Mouse (Mus musculus): ENCODE data around the gene Nsd2. TPM values are rescaled to one million over a fixed set of nuclear protein-coding genes. Genes with fewer than 3 reads are reported as not detected.

The Nsd2 gene
- polyA plus RNA-seq, 1 experiment from 2014 or later: 117 TPM

DNA sequence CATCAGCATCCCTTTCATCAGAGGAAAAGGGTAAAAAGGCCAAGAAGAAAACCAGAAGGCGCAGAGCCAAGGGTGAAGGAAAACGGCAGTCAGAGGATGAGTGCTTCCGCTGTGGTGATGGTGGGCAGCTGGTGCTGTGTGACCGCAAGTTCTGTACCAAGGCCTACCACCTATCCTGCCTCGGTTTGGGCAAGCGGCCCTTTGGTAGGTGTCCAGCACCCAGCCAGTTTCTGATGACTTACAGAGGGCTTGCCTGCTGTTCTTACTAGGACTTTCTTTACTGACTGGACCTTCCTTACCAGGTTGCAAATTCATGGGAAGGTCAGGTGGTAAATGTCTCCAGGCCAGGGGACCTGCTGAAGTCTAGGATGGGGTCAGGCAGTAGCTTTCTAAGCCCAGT lies 72.9 kb downstream of the Nsd2 start:
- H3K4me3 ChIP-seq (ENCODE audit: low read depth, low read length): no peak overlapping the region

DNA sequence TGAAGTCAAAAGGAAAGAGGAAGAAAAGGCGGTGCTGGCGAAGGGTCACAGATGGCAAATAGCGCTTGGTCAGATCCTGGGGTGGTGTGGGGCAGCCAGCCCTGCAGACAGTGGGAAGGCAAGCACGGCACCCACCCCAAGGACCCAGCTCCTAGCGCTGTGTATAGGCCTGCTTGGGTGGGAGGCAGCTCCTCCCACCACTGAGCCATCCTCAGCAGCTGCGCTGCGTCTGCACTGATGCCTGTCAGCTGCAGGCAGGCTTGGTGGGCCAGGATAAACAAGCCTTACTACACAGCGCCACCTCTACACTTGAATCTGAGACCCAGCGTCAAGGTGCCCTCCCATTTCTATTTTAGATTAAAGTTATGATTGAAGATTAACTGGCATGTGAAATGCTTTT lies 74.6 kb downstream of the Nsd2 start:
- no peak overlapping the region for H3K27ac ChIP-seq (ENCODE audit: low read depth, low read length)
- 89% methylated on average over 9 of the region's 9 CpGs for WGBS
- no peak overlapping the region for H3K4me2 ChIP-seq
- no peaks in the 10 kb centered on the region for H3K4me1 ChIP-seq (ENCODE audit: control insufficient read depth, insufficient read depth, low read length)
- H3K36me3 ChIP-seq (ENCODE audit: control insufficient read depth, insufficient read depth, low read length): peaks cover 65% of the 10 kb centered on the region
- no peak for ATAC-seq (ENCODE audit: low FRiP score)
- H3K27me3 ChIP-seq (ENCODE audit: control insufficient read depth, insufficient read depth, low read length): no peaks in the 10 kb centered on the region
- no peaks in the 10 kb centered on the region for H3K9me3 ChIP-seq (ENCODE audit: control insufficient read depth, low read length)
- DNase-seq (ENCODE audit: low spot score, missing footprints): no peak
- no peak overlapping the region for H3K4me3 ChIP-seq (ENCODE audit: low read depth, low read length)
- H3K9ac ChIP-seq (ENCODE audit: low read length): no peak overlapping the region

More for the DNA sequence above, 72.9 kb downstream of the Nsd2 start:
- 98% methylated on average over 6 of the region's 6 CpGs for WGBS
- Histone ChIP-seq H3K36me3 (ENCODE audit: control insufficient read depth, insufficient read depth, low read length) (peaks cover 59% of the 10 kb centered on the region), H3K4me1 (ENCODE audit: control insufficient read depth, insufficient read depth, low read length) (no peaks in the 10 kb centered on the region), H3K9me3 (ENCODE audit: control insufficient read depth, low read length) (no peaks in the 10 kb centered on the region), H3K27me3 (ENCODE audit: control insufficient read depth, insufficient read depth, low read length) (no peaks in the 10 kb centered on the region), H3K4me2 (no peak overlapping the region), H3K9ac (ENCODE audit: low read length) (no peak overlapping the region), H3K27ac (ENCODE audit: low read depth, low read length) (no peak overlapping the region)
- DNase-seq (ENCODE audit: low spot score, missing footprints): no peak
- ATAC-seq (ENCODE audit: low FRiP score): no peak

DNA sequence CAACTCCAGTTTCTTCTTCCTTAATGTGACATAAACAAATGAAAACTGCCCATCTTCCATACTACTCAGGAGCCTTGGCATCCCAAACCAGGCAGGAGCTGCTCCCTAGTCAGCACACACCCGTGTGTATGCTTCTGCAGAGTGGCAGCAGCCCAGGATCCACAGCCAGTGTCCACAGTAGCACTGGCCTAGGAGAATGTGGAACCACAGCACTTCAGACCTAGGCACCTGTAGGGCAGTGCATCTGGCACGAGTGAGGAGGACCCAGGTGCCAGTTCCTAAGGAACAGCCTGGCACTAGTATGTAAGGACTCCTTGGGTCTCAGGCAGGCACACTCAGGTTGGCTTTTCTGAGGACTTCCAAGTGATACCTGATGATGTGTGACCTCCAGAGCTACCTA lies 76.6 kb downstream of the Nsd2 start:
- no peak for DNase-seq (ENCODE audit: low spot score, missing footprints)
- H3K36me3 ChIP-seq (ENCODE audit: control insufficient read depth, insufficient read depth, low read length): peaks cover 66% of the 10 kb centered on the region
- H3K27ac ChIP-seq (ENCODE audit: low read depth, low read length): no peak overlapping the region

DNA sequence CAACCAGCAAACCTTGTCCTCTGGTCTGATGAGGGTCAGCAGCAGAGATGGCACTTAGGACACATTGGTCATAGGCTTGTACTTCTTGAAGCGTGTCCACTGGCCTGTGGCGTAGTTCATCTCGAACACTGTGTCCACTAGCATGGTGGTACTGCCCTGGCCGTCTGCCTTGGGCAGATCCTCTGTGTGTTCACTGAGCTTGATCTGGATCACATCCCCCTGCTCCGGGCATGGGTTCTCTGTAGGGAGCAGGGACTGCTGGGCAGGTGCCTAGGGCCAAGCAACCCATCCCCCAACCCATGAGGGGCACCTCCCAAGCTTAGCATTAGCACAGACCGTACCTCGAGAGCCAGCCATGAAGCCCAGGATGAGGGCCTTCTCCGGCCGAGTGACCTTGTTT lies 78.1 kb downstream of the Nsd2 start:
- ATAC-seq (ENCODE audit: low FRiP score) (no peak), DNase-seq (ENCODE audit: low spot score, missing footprints) (peak; percentile 85)
- Histone ChIP-seq H3K9me3 (ENCODE audit: control insufficient read depth, low read length) (no peaks in the 10 kb centered on the region), H3K27ac (ENCODE audit: low read depth, low read length) (no peak overlapping the region), H3K4me1 (ENCODE audit: control insufficient read depth, insufficient read depth, low read length) (no peaks in the 10 kb centered on the region), H3K27me3 (ENCODE audit: control insufficient read depth, insufficient read depth, low read length) (no peaks in the 10 kb centered on the region), H3K9ac (ENCODE audit: low read length) (no peak overlapping the region), H3K4me2 (no peak overlapping the region), H3K36me3 (ENCODE audit: control insufficient read depth, insufficient read depth, low read length) (peaks cover 52% of the 10 kb centered on the region), H3K4me3 (ENCODE audit: low read depth, low read length) (no peak overlapping the region)
- 91% methylated on average over 9 of the region's 9 CpGs for WGBS

More for the DNA sequence above, 76.6 kb downstream of the Nsd2 start:
- Histone ChIP-seq H3K4me3 (ENCODE audit: low read depth, low read length) (no peak overlapping the region), H3K9ac (ENCODE audit: low read length) (no peak overlapping the region), H3K4me2 (no peak overlapping the region), H3K27me3 (ENCODE audit: control insufficient read depth, insufficient read depth, low read length) (no peaks in the 10 kb centered on the region), H3K4me1 (ENCODE audit: control insufficient read depth, insufficient read depth, low read length) (no peaks in the 10 kb centered on the region), H3K9me3 (ENCODE audit: control insufficient read depth, low read length) (no peaks in the 10 kb centered on the region)
- WGBS: 85% methylated on average over 2 of the region's 2 CpGs
- ATAC-seq (ENCODE audit: low FRiP score): no peak

DNA sequence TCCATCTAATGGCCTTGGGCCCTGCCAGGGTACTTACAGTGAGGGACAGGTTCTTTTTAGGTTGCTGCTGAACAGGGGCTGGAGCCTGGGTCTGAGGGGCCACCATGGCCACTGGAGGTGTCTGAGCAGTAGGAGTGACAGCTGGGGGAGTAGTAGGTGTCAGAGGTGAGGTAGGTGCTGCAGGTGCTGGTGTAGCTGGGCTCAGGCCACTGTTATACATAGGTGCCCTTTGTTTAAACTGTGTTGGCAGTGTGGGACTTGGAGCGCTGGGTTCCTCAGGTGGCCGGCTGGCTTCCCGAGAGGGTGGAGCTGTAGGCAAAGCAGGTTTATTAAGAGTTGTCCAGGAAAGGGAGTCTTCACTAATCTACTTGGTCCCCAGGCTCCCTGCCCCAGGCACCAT lies 78.7 kb downstream of the Nsd2 start:
- ATAC-seq (ENCODE audit: low FRiP score): no peak; the same call in 1 of the 2 replicates
- H3K4me3 ChIP-seq (ENCODE audit: low read depth, low read length): no peak overlapping the region
- H3K27me3 ChIP-seq (ENCODE audit: control insufficient read depth, insufficient read depth, low read length): no peaks in the 10 kb centered on the region
- DNase-seq (ENCODE audit: low spot score, missing footprints): peak; percentile 83
- H3K4me2 ChIP-seq: no peak overlapping the region
- H3K4me1 ChIP-seq (ENCODE audit: control insufficient read depth, insufficient read depth, low read length): no peaks in the 10 kb centered on the region
- WGBS: 98% methylated on average over 3 of the region's 3 CpGs
- H3K9ac ChIP-seq (ENCODE audit: low read length): no peak overlapping the region
- H3K27ac ChIP-seq (ENCODE audit: low read depth, low read length): no peak overlapping the region
- no peaks in the 10 kb centered on the region for H3K9me3 ChIP-seq (ENCODE audit: control insufficient read depth, low read length)
- H3K36me3 ChIP-seq (ENCODE audit: control insufficient read depth, insufficient read depth, low read length): peaks cover 48% of the 10 kb centered on the region

DNA sequence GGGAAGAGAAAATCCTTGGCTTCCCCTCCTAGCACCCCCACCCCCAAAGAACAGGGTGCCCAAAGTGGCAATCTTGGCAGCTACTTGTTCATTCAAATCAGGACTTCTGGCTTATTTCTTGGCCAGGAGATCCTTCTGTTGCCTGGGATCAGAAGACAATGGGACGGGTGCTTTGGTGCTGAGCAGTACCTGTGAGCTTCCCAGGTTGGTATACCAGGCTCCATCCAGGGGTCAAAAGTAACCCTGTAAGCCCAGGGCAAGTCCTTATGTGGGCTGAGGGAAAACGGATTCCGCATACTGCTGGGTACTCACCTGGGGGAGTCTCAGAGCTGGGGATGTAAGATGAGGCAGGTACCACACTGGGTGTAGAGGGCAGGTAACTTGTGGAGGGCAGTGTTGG lies 79.6 kb downstream of the Nsd2 start:
- ATAC-seq (ENCODE audit: low FRiP score) (no peak), DNase-seq (ENCODE audit: low spot score, missing footprints) (peak; percentile 79)
- Histone ChIP-seq H3K4me3 (ENCODE audit: low read depth, low read length) (no peak overlapping the region), H3K27ac (ENCODE audit: low read depth, low read length) (no peak overlapping the region), H3K27me3 (ENCODE audit: control insufficient read depth, insufficient read depth, low read length) (no peaks in the 10 kb centered on the region), H3K9me3 (ENCODE audit: control insufficient read depth, low read length) (no peaks in the 10 kb centered on the region), H3K4me2 (no peak overlapping the region), H3K4me1 (ENCODE audit: control insufficient read depth, insufficient read depth, low read length) (no peaks in the 10 kb centered on the region), H3K9ac (ENCODE audit: low read length) (no peak overlapping the region), H3K36me3 (ENCODE audit: control insufficient read depth, insufficient read depth, low read length) (peaks cover 40% of the 10 kb centered on the region)
- 93% methylated on average over 3 of the region's 3 CpGs for WGBS

DNA sequence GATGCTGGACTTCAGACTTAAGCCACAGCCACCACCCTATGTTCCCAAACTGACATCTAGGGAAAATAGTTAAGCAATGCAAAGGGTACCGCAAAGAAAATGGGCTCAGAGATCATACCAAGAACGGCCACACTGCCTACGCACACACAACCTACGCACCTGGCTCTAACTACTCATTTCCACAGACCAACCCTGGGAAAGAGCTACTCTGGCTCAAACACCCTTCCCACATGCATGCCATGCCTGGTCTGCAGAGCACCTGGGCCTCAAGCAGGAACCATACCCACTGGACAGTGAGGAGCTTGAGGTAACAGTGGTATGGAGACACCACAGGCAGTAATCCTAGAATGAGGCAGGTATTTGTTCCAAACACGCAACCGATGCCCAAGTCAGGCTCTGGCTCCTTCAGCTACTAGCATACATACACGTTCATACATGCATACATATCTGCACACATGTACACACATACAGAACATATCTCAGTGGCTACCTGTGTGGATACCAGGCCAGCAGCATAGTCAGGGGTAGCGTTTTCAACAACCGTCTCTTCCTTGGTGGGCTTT lies 80.3 kb downstream of the Nsd2 start:
- Histone ChIP-seq H3K4me3 (ENCODE audit: low read depth, low read length) (no peak overlapping the region), H3K4me1 (ENCODE audit: control insufficient read depth, insufficient read depth, low read length) (no peaks in the 10 kb centered on the region), H3K27ac (ENCODE audit: low read depth, low read length) (no peak overlapping the region), H3K27me3 (ENCODE audit: control insufficient read depth, insufficient read depth, low read length) (no peaks in the 10 kb centered on the region), H3K36me3 (ENCODE audit: control insufficient read depth, insufficient read depth, low read length) (peaks cover 36% of the 10 kb centered on the region), H3K4me2 (no peak overlapping the region), H3K9ac (ENCODE audit: low read length) (no peak overlapping the region), H3K9me3 (ENCODE audit: control insufficient read depth, low read length) (no peaks in the 10 kb centered on the region)
- ATAC-seq (ENCODE audit: low FRiP score): no peak
- peak; percentile 62 for DNase-seq (ENCODE audit: low spot score, missing footprints)
- 96% methylated on average over 9 of the region's 9 CpGs for WGBS

DNA sequence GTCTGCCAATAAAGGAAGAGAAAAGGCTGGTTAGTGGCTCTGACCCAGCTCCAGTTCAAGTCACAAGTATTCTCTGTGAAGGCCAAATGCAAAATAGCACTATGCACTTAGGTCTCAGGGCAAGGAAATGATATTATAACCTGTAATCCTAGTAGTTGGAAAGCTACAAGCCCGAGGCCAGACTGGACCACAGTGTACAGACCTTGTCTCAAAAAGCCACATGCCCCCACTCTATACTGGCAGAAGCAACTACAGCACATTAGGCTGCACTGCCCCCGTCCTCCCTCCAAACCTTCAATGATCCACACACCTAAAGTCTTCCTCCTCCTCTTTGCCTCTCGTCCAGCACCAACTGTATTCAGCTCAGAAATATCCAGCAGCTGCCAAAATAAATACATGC lies 80.8 kb downstream of the Nsd2 start:
- DNase-seq (ENCODE audit: low spot score, missing footprints) (peak; percentile 53), ATAC-seq (ENCODE audit: low FRiP score) (no peak)
- Histone ChIP-seq H3K4me3 (ENCODE audit: low read depth, low read length) (no peak overlapping the region), H3K4me1 (ENCODE audit: control insufficient read depth, insufficient read depth, low read length) (no peaks in the 10 kb centered on the region), H3K36me3 (ENCODE audit: control insufficient read depth, insufficient read depth, low read length) (peaks cover 34% of the 10 kb centered on the region), H3K9ac (ENCODE audit: low read length) (no peak overlapping the region), H3K27ac (ENCODE audit: low read depth, low read length) (no peak overlapping the region), H3K9me3 (ENCODE audit: control insufficient read depth, low read length) (no peaks in the 10 kb centered on the region), H3K4me2 (no peak overlapping the region), H3K27me3 (ENCODE audit: control insufficient read depth, insufficient read depth, low read length) (no peaks in the 10 kb centered on the region)
- 87% methylated on average over 3 of the region's 3 CpGs for WGBS

DNA sequence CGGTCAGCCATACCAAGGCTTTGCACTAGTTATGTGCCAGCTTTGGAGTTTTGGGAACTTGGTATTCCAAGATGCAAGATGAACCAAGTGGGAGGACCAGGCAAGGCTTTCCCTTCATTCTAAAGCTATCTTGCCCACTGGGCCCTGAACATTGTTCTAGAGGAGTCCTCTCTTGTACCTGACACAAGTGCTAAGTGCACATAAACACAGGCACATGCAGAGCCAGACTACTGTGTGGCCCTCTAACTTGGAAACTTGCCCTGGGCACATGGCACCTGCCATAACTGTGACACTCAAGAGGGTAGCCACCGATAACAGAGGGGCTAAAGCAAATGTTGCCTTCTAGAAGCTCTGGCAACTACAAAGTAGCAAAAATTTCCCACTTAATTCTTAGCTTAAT lies 82.2 kb downstream of the Nsd2 start:
- Histone ChIP-seq H3K9ac (ENCODE audit: low read length) (no peak overlapping the region), H3K9me3 (ENCODE audit: control insufficient read depth, low read length) (no peaks in the 10 kb centered on the region), H3K4me1 (ENCODE audit: control insufficient read depth, insufficient read depth, low read length) (no peaks in the 10 kb centered on the region), H3K4me2 (no peak overlapping the region), H3K36me3 (ENCODE audit: control insufficient read depth, insufficient read depth, low read length) (peaks cover 29% of the 10 kb centered on the region; the same call in 1 of the 2 replicates), H3K27ac (ENCODE audit: low read depth, low read length) (no peak overlapping the region), H3K4me3 (ENCODE audit: low read depth, low read length) (no peak overlapping the region), H3K27me3 (ENCODE audit: control insufficient read depth, insufficient read depth, low read length) (no peaks in the 10 kb centered on the region)
- WGBS: 96% methylated on average over 2 of the region's 2 CpGs
- ATAC-seq (ENCODE audit: low FRiP score): no peak
- no peak for DNase-seq (ENCODE audit: low spot score, missing footprints)
